Mouse (Mus musculus): Measurements from ENCODE around the gene Mast1. TPM values are rescaled to one million over a fixed set of nuclear protein-coding genes. Genes with fewer than 3 reads are reported as not detected.
A peak's percentile ranks its signal among the peaks of the same experiment; 100 is the strongest.

Mast1 gene
- polyA plus RNA-seq, 1 experiment from 2014 or later, result 2.8 TPM

Small RNA genes within 50 kb of the gene (microRNA-seq; reads per million reads assigned to microRNA genes)
- gene Gm24197 (ENCODE audit: borderline number of aligned reads) (not detected), gene Mir7069 (ENCODE audit: borderline number of aligned reads) (8.5 reads per million, percentile 10 among the genes with 10 or more reads in this experiment)

Other genes with a start within 250 kb of the Mast1 start
- gene Nacc1, start 249.5 kb downstream of the Mast1 start, polyA plus RNA-seq (2014; fragmentation: Nextera tagmentation; extraction: Ambion mirVana), result 21.0 and 21.1 TPM in 2 replicates
- 4.6 and 5.3 TPM in 2 replicates for gene Lyl1, start 235.9 kb downstream of the Mast1 start, polyA plus RNA-seq (2014; fragmentation: Nextera tagmentation; extraction: Ambion mirVana)
- 3.6 and 5.7 TPM in 2 replicates for gene G430095P16Rik, start 214.4 kb downstream of the Mast1 start, polyA plus RNA-seq (2014; fragmentation: Nextera tagmentation; extraction: Ambion mirVana)
- 5.9 and 6.8 TPM in 2 replicates for gene Nfix, start 137.0 kb downstream of the Mast1 start, polyA plus RNA-seq (2014; fragmentation: Nextera tagmentation; extraction: Ambion mirVana)
- 3.6 and 3.8 TPM in 2 replicates for gene Dand5, start 114.5 kb downstream of the Mast1 start, polyA plus RNA-seq (2014; fragmentation: Nextera tagmentation; extraction: Ambion mirVana)
- gene Gadd45gip1, start 105.8 kb downstream of the Mast1 start, polyA plus RNA-seq (2014; fragmentation: Nextera tagmentation; extraction: Ambion mirVana), result 41.5 and 42.3 TPM in 2 replicates
- gene Rad23a, start 96.7 kb downstream of the Mast1 start, polyA plus RNA-seq (2014; fragmentation: Nextera tagmentation; extraction: Ambion mirVana), result 79.6 and 88.2 TPM in 2 replicates
- 815 and 826 TPM in 2 replicates for gene Calr, start 90.4 kb downstream of the Mast1 start, polyA plus RNA-seq (2014; fragmentation: Nextera tagmentation; extraction: Ambion mirVana)
- gene Farsa, start 80.4 kb downstream of the Mast1 start, polyA plus RNA-seq (2014; fragmentation: Nextera tagmentation; extraction: Ambion mirVana), result 73.0 and 85.7 TPM in 2 replicates
- gene Syce2, start 65.2 kb downstream of the Mast1 start, polyA plus RNA-seq (2014; fragmentation: Nextera tagmentation; extraction: Ambion mirVana), result 89.2 and 89.9 TPM in 2 replicates
- gene Gcdh, start 43.4 kb downstream of the Mast1 start, polyA plus RNA-seq (2014; fragmentation: Nextera tagmentation; extraction: Ambion mirVana), result 40.3 and 40.5 TPM in 2 replicates
- 11.1 and 14.4 TPM in 2 replicates for gene Klf1, start 35.4 kb downstream of the Mast1 start, polyA plus RNA-seq (2014; fragmentation: Nextera tagmentation; extraction: Ambion mirVana)
- gene Dnase2a, start 28.8 kb downstream of the Mast1 start, polyA plus RNA-seq (2014; fragmentation: Nextera tagmentation; extraction: Ambion mirVana), result 5.5 and 7.2 TPM in 2 replicates
- gene Rtbdn, start 9.6 kb upstream of the Mast1 start, polyA plus RNA-seq (2014; fragmentation: Nextera tagmentation; extraction: Ambion mirVana), result not detected in 2 replicates
- gene Gm49661, start 32.1 kb upstream of the Mast1 start, polyA plus RNA-seq (2014; fragmentation: Nextera tagmentation; extraction: Ambion mirVana), result not detected in 2 replicates
- 1,219 and 1,316 TPM in 2 replicates for gene Prdx2, start 32.2 kb upstream of the Mast1 start, polyA plus RNA-seq (2014; fragmentation: Nextera tagmentation; extraction: Ambion mirVana)
- gene Rnaseh2a, start 32.4 kb upstream of the Mast1 start, polyA plus RNA-seq (2014; fragmentation: Nextera tagmentation; extraction: Ambion mirVana), result 109 and 137 TPM in 2 replicates
- gene Junb, start 41.4 kb upstream of the Mast1 start, polyA plus RNA-seq (2014; fragmentation: Nextera tagmentation; extraction: Ambion mirVana), result 5.4 and 6.2 TPM in 2 replicates
- gene Hook2, start 53.2 kb upstream of the Mast1 start, polyA plus RNA-seq (2014; fragmentation: Nextera tagmentation; extraction: Ambion mirVana), result 11.3 and 14.2 TPM in 2 replicates
- gene Best2, start 77.2 kb upstream of the Mast1 start, polyA plus RNA-seq (2014; fragmentation: Nextera tagmentation; extraction: Ambion mirVana), result not detected in 2 replicates
- gene Asna1, start 87.9 kb upstream of the Mast1 start, polyA plus RNA-seq (2014; fragmentation: Nextera tagmentation; extraction: Ambion mirVana), result 130 and 132 TPM in 2 replicates
- gene Trir, start 89.5 kb upstream of the Mast1 start, polyA plus RNA-seq (2014; fragmentation: Nextera tagmentation; extraction: Ambion mirVana), result 172 and 178 TPM in 2 replicates
- 17.0 and 20.5 TPM in 2 replicates for gene Tnpo2, start 99.6 kb upstream of the Mast1 start, polyA plus RNA-seq (2014; fragmentation: Nextera tagmentation; extraction: Ambion mirVana)
- 20.4 and 21.2 TPM in 2 replicates for gene Fbxw9, start 122.7 kb upstream of the Mast1 start, polyA plus RNA-seq (2014; fragmentation: Nextera tagmentation; extraction: Ambion mirVana)
- not detected in 2 replicates for gene Gm5741, start 130.6 kb upstream of the Mast1 start, polyA plus RNA-seq (2014; fragmentation: Nextera tagmentation; extraction: Ambion mirVana)
- 61.9 and 67.7 TPM in 2 replicates for gene Dhps, start 134.4 kb upstream of the Mast1 start, polyA plus RNA-seq (2014; fragmentation: Nextera tagmentation; extraction: Ambion mirVana)
- 117 and 127 TPM in 2 replicates for gene Wdr83os, start 143.4 kb upstream of the Mast1 start, polyA plus RNA-seq (2014; fragmentation: Nextera tagmentation; extraction: Ambion mirVana)
- gene Wdr83, start 143.9 kb upstream of the Mast1 start, polyA plus RNA-seq (2014; fragmentation: Nextera tagmentation; extraction: Ambion mirVana), result 48.6 and 52.2 TPM in 2 replicates
- gene Man2b1, start 145.9 kb upstream of the Mast1 start, polyA plus RNA-seq (2014; fragmentation: Nextera tagmentation; extraction: Ambion mirVana), result 19.5 and 21.9 TPM in 2 replicates
- 1.8 and 2.0 TPM in 2 replicates for gene Zfp791, start 185.7 kb upstream of the Mast1 start, polyA plus RNA-seq (2014; fragmentation: Nextera tagmentation; extraction: Ambion mirVana)
- not detected in 2 replicates for gene Cks1brt, start 214.6 kb upstream of the Mast1 start, polyA plus RNA-seq (2014; fragmentation: Nextera tagmentation; extraction: Ambion mirVana)

Data from embryonic facial prominence, embryonic 11.5 days (tissue).